Comparison of ENCODE assay signal across 12 mouse cellular contexts in genomic region chr15:84913201-84913600, GRCm38 (mm10). TPM values are rescaled to one million over a fixed set of nuclear protein-coding genes. Genes with fewer than 3 reads are reported as not detected.
"Had no signal": no experiment of that assay in that cellular context is flagged by ENCODE, and none has a peak within 500 bp of the region (broad histone marks: within the 10 kb centered on the region; RNA-seq: fewer than 3 reads in every experiment).

No protein-coding gene starts in this region.

- H3K27ac ChIP-seq: limb, embryonic 15.5 days; liver, embryonic 12.5 days; midbrain, embryonic 10.5 days; stomach, postnatal 0 days had no signal

- ATAC-seq: intestine, embryonic 16.5 days; liver, embryonic 12.5 days had no signal

- H3K4me3 ChIP-seq: limb, embryonic 15.5 days; liver, embryonic 12.5 days; midbrain, embryonic 10.5 days had no signal

- H3K4me1 ChIP-seq: limb, embryonic 15.5 days; liver, embryonic 12.5 days; midbrain, embryonic 10.5 days had no signal

- H3K9ac ChIP-seq: limb, embryonic 15.5 days; liver, embryonic 12.5 days; lung, embryonic 14.5 days had no signal

- H3K27me3 ChIP-seq: limb, embryonic 15.5 days; liver, embryonic 12.5 days had no signal

- H3K36me3 ChIP-seq: limb, embryonic 15.5 days had no signal

- H3K9me3 ChIP-seq: limb, embryonic 15.5 days had no signal

- DNase-seq: lung, embryonic 14.5 days; lung, postnatal 10 days; lung, postnatal 4 days; midbrain, embryonic 14.5 days; thymus, adult 2 months; thymus, postnatal 25 days had no signal

- H3K4me2 ChIP-seq: limb, embryonic 15.5 days; liver, embryonic 12.5 days; lung, embryonic 14.5 days had no signal

RNA-seq across cellular contexts. Expression of gene Phf21b, which starts 57.4 kb away (rescaled TPM):
- polyA plus RNA-seq: liver, embryonic 16.5 days had no signal
